Mouse (Mus musculus) left cerebral cortex, adult 9 months (tissue): ENCODE results near the gene Ube2d3.

Experiments
- DNase-seq, 2 experiments: peaks; one replicate each; pipeline ENCODE4 v3.0.0; 2022; ENCODE audit warnings: low spot score in 2 of 2

Ube2d3 gene

GRCm38 (mm10) chr3:135437758-135438495 is at the start of gene Ube2d3:
TSS of gene Ube2d3 (plus strand) at chr3:135438149.
- DNase-seq = peak; percentile 99

- no peak for DNase-seq
Observed at GRCm38 (mm10) chr3:135393186-135393585, 44.8 kb upstream of the Ube2d3 start.

- DNase-seq = no peak
Observed at GRCm38 (mm10) chr3:135395085-135395484, 42.9 kb upstream of the Ube2d3 start.

GRCm38 (mm10) chr3:135396081-135396480 is 41.9 kb upstream of the Ube2d3 start:
- no peak for DNase-seq

GRCm38 (mm10) chr3:135397112-135397511 is 40.8 kb upstream of the Ube2d3 start:
- no peak for DNase-seq

GRCm38 (mm10) chr3:135402201-135402658 is 35.7 kb upstream of the Ube2d3 start:
- peak in 1 of 2 experiments; percentile 85 for DNase-seq

- peak in 1 of 2 experiments; percentile 5 for DNase-seq
Observed at GRCm38 (mm10) chr3:135403211-135403610, 34.7 kb upstream of the Ube2d3 start.

GRCm38 (mm10) chr3:135403856-135404255 is 34.1 kb upstream of the Ube2d3 start:
- DNase-seq = no peak

GRCm38 (mm10) chr3:135404599-135404998 is 33.4 kb upstream of the Ube2d3 start:
- DNase-seq = peak in 1 of 2 experiments; percentile 15

GRCm38 (mm10) chr3:135407351-135407750 is 30.6 kb upstream of the Ube2d3 start:
- DNase-seq = no peak

- DNase-seq = no peak
Observed at GRCm38 (mm10) chr3:135409219-135409618, 28.7 kb upstream of the Ube2d3 start.

GRCm38 (mm10) chr3:135411056-135411455 is 26.9 kb upstream of the Ube2d3 start:
- DNase-seq = no peak

GRCm38 (mm10) chr3:135411824-135412223 is 26.1 kb upstream of the Ube2d3 start:
- DNase-seq = no peak

GRCm38 (mm10) chr3:135417245-135417644 is 20.7 kb upstream of the Ube2d3 start:
- DNase-seq = no peak

- no peak for DNase-seq
Observed at GRCm38 (mm10) chr3:135417799-135418198, 20.1 kb upstream of the Ube2d3 start.

GRCm38 (mm10) chr3:135420542-135421309 is 17.2 kb upstream of the Ube2d3 start:
- no peak for DNase-seq

GRCm38 (mm10) chr3:135421310-135421594 is 16.7 kb upstream of the Ube2d3 start:
- DNase-seq = no peak

- no peak for DNase-seq
Observed at GRCm38 (mm10) chr3:135422232-135422855, 15.6 kb upstream of the Ube2d3 start.

GRCm38 (mm10) chr3:135422856-135423607 is 14.9 kb upstream of the Ube2d3 start:
- DNase-seq = peak; percentile 67 to 80

GRCm38 (mm10) chr3:135423608-135424212 is 14.2 kb upstream of the Ube2d3 start, which contains the start of gene Cisd2:
TSS of gene Cisd2 (minus strand) at chr3:135423925.
- DNase-seq = no peak

GRCm38 (mm10) chr3:135436901-135437616 is 890 bp upstream of the Ube2d3 start:
- no peak for DNase-seq
